Mouse (Mus musculus): ENCODE results near the gene Arhgap40. TPM values are rescaled to one million over a fixed set of nuclear protein-coding genes. Genes with fewer than 3 reads are reported as not detected.

Gene Arhgap40
- polyA plus RNA-seq (2012; rRNA removed): 0.97 and 1.1 TPM in 2 replicates

- DNase-seq (ENCODE audit: low read depth): no peak
- TF ChIP-seq POLR2A (IDR thresholded peaks at IDR 0.05; ENCODE audit: borderline replicate concordance, extremely low read depth, insufficient read depth, insufficient read length, poor library complexity, severe bottlenecking): no peak
- TF ChIP-seq CTCF (IDR thresholded peaks at IDR 0.05; ENCODE audit: borderline replicate concordance, extremely low read depth, insufficient read depth, insufficient read length): no peak
Observed at GRCm38 (mm10) chr2:158512528-158512927, at the start of gene Arhgap40. TSS of gene Arhgap40 (plus strand) at chr2:158512796.

- TF ChIP-seq CTCF (IDR thresholded peaks at IDR 0.05; ENCODE audit: borderline replicate concordance, extremely low read depth, insufficient read depth, insufficient read length) (no peak), POLR2A (IDR thresholded peaks at IDR 0.05; ENCODE audit: borderline replicate concordance, extremely low read depth, insufficient read depth, insufficient read length, poor library complexity, severe bottlenecking) (no peak)
- no peak for DNase-seq (ENCODE audit: low read depth)
Observed at GRCm38 (mm10) chr2:158474159-158474558, 38.4 kb upstream of the Arhgap40 start.

- DNase-seq (ENCODE audit: low read depth): no peak
- TF ChIP-seq POLR2A (IDR thresholded peaks at IDR 0.05; ENCODE audit: borderline replicate concordance, extremely low read depth, insufficient read depth, insufficient read length, poor library complexity, severe bottlenecking) (no peak), CTCF (IDR thresholded peaks at IDR 0.05; ENCODE audit: borderline replicate concordance, extremely low read depth, insufficient read depth, insufficient read length) (no peak)
Observed at GRCm38 (mm10) chr2:158477640-158478039, 35.0 kb upstream of the Arhgap40 start.

- no peak for DNase-seq (ENCODE audit: low read depth)
- TF ChIP-seq POLR2A (IDR thresholded peaks at IDR 0.05; ENCODE audit: borderline replicate concordance, extremely low read depth, insufficient read depth, insufficient read length, poor library complexity, severe bottlenecking) (no peak), CTCF (IDR thresholded peaks at IDR 0.05; ENCODE audit: borderline replicate concordance, extremely low read depth, insufficient read depth, insufficient read length) (no peak)
Observed at GRCm38 (mm10) chr2:158498457-158498856, 14.1 kb upstream of the Arhgap40 start.

- TF ChIP-seq CTCF (IDR thresholded peaks at IDR 0.05; ENCODE audit: borderline replicate concordance, extremely low read depth, insufficient read depth, insufficient read length) (no peak), POLR2A (IDR thresholded peaks at IDR 0.05; ENCODE audit: borderline replicate concordance, extremely low read depth, insufficient read depth, insufficient read length, poor library complexity, severe bottlenecking) (no peak)
- DNase-seq (ENCODE audit: low read depth): no peak
Observed at GRCm38 (mm10) chr2:158501836-158502812, 10.5 kb upstream of the Arhgap40 start, which contains the start of gene Adig. TSS of gene Adig (plus strand) at chr2:158502612.

GRCm38 (mm10) chr2:158503226-158503625, 9.4 kb upstream of the Arhgap40 start:
- TF ChIP-seq POLR2A (IDR thresholded peaks at IDR 0.05; ENCODE audit: borderline replicate concordance, extremely low read depth, insufficient read depth, insufficient read length, poor library complexity, severe bottlenecking) (no peak), CTCF (IDR thresholded peaks at IDR 0.05; ENCODE audit: borderline replicate concordance, extremely low read depth, insufficient read depth, insufficient read length) (no peak)
- DNase-seq (ENCODE audit: low read depth): no peak

GRCm38 (mm10) chr2:158503671-158504070, 8.9 kb upstream of the Arhgap40 start:
- DNase-seq (ENCODE audit: low read depth): no peak
- TF ChIP-seq POLR2A (IDR thresholded peaks at IDR 0.05; ENCODE audit: borderline replicate concordance, extremely low read depth, insufficient read depth, insufficient read length, poor library complexity, severe bottlenecking) (no peak), CTCF (IDR thresholded peaks at IDR 0.05; ENCODE audit: borderline replicate concordance, extremely low read depth, insufficient read depth, insufficient read length) (no peak)

- DNase-seq (ENCODE audit: low read depth): no peak
- no peak for TF ChIP-seq CTCF (IDR thresholded peaks at IDR 0.05; ENCODE audit: borderline replicate concordance, extremely low read depth, insufficient read depth, insufficient read length)
Observed at GRCm38 (mm10) chr2:158506475-158506874, 6.1 kb upstream of the Arhgap40 start.

GRCm38 (mm10) chr2:158507046-158507445, 5.5 kb upstream of the Arhgap40 start:
- TF ChIP-seq POLR2A (IDR thresholded peaks at IDR 0.05; ENCODE audit: borderline replicate concordance, extremely low read depth, insufficient read depth, insufficient read length, poor library complexity, severe bottlenecking): no peak
- DNase-seq (ENCODE audit: low read depth): no peak

GRCm38 (mm10) chr2:158510665-158511064, 1.9 kb upstream of the Arhgap40 start:
- TF ChIP-seq CTCF (IDR thresholded peaks at IDR 0.05; ENCODE audit: borderline replicate concordance, extremely low read depth, insufficient read depth, insufficient read length): no peak
- TF ChIP-seq POLR2A (IDR thresholded peaks at IDR 0.05; ENCODE audit: borderline replicate concordance, extremely low read depth, insufficient read depth, insufficient read length, poor library complexity, severe bottlenecking): no peak
- no peak for DNase-seq (ENCODE audit: low read depth)

- no peak for DNase-seq (ENCODE audit: low read depth)
- TF ChIP-seq CTCF (IDR thresholded peaks at IDR 0.05; ENCODE audit: borderline replicate concordance, extremely low read depth, insufficient read depth, insufficient read length): no peak
- no peak for TF ChIP-seq POLR2A (IDR thresholded peaks at IDR 0.05; ENCODE audit: borderline replicate concordance, extremely low read depth, insufficient read depth, insufficient read length, poor library complexity, severe bottlenecking)
Observed at GRCm38 (mm10) chr2:158513821-158514336, 1.3 kb downstream of the Arhgap40 start.

GRCm38 (mm10) chr2:158518583-158518982, 6.0 kb downstream of the Arhgap40 start:
- TF ChIP-seq CTCF (IDR thresholded peaks at IDR 0.05; ENCODE audit: borderline replicate concordance, extremely low read depth, insufficient read depth, insufficient read length) (no peak), POLR2A (IDR thresholded peaks at IDR 0.05; ENCODE audit: borderline replicate concordance, extremely low read depth, insufficient read depth, insufficient read length, poor library complexity, severe bottlenecking) (no peak)
- DNase-seq (ENCODE audit: low read depth): no peak

Data from brain, embryonic 14.5 days (tissue).